Mouse (Mus musculus): ENCODE data around the gene Baiap2l1. TPM values are rescaled to one million over a fixed set of nuclear protein-coding genes. Genes with fewer than 3 reads are reported as not detected.

The Baiap2l1 gene
- total and polyA plus RNA-seq, 3 experiments, result 0.11 TPM; not detected in 2

GRCm38 (mm10) chr5:144253212-144253611, 104.7 kb downstream of the Baiap2l1 start:
- Histone ChIP-seq H3K9me3 (replicated peaks) (peaks cover 6% of the 10 kb centered on the region), H3K27me3 (ENCODE audit: insufficient read depth, low read length) (no peaks in the 10 kb centered on the region), H3K4me3 (ENCODE audit: low read depth, low read length) (no peak overlapping the region), H3K36me3 (replicated peaks) (peaks cover 22% of the 10 kb centered on the region), H3K4me1 (ENCODE audit: insufficient read depth, low read depth, low read length) (peaks cover 37% of the 10 kb centered on the region)
- DNase-seq (ENCODE audit: low spot score), result no peak
- ATAC-seq (ENCODE audit: extremely low read depth, insufficient number of reproducible peaks, low FRiP score, poor library complexity, severe bottlenecking), result no peak
- TF ChIP-seq GATA2 (IDR thresholded peaks at IDR 0.05; ENCODE audit: borderline replicate concordance, low read depth, low read length) (no peak), CTCF (IDR thresholded peaks at IDR 0.05; ENCODE audit: low read depth, low read length) (no peak), GATA1 (IDR thresholded peaks at IDR 0.05; ENCODE audit: borderline replicate concordance, low read length) (no peak), POLR2AphosphoS5 (IDR thresholded peaks at IDR 0.05; ENCODE audit: insufficient replicate concordance, low read depth, low read length) (no peak), TAL1 (conservative IDR thresholded peaks at IDR 0.05; ENCODE audit: low read depth, low read length) (no peak)

GRCm38 (mm10) chr5:144251876-144252577, 105.9 kb downstream of the Baiap2l1 start:
- no peak for ATAC-seq (ENCODE audit: extremely low read depth, insufficient number of reproducible peaks, low FRiP score, poor library complexity, severe bottlenecking)
- H3K4me1 ChIP-seq (ENCODE audit: insufficient read depth, low read depth, low read length), result peaks cover 34% of the 10 kb centered on the region

GRCm38 (mm10) chr5:144249871-144250270, 108.0 kb downstream of the Baiap2l1 start:
- peaks cover 6% of the 10 kb centered on the region for H3K36me3 ChIP-seq (replicated peaks)
- DNase-seq (ENCODE audit: low spot score) (no peak), ATAC-seq (ENCODE audit: extremely low read depth, insufficient number of reproducible peaks, low FRiP score, poor library complexity, severe bottlenecking) (no peak)
- no peak overlapping the region for H3K4me3 ChIP-seq (ENCODE audit: low read depth, low read length)
- no peaks in the 10 kb centered on the region for H3K27me3 ChIP-seq (ENCODE audit: insufficient read depth, low read length)
- H3K4me1 ChIP-seq (ENCODE audit: insufficient read depth, low read depth, low read length), result peaks cover 22% of the 10 kb centered on the region
- TF ChIP-seq TAL1 (conservative IDR thresholded peaks at IDR 0.05; ENCODE audit: low read depth, low read length) (no peak), GATA2 (IDR thresholded peaks at IDR 0.05; ENCODE audit: borderline replicate concordance, low read depth, low read length) (no peak), CTCF (IDR thresholded peaks at IDR 0.05; ENCODE audit: low read depth, low read length) (no peak), GATA1 (IDR thresholded peaks at IDR 0.05; ENCODE audit: borderline replicate concordance, low read length) (no peak), POLR2AphosphoS5 (IDR thresholded peaks at IDR 0.05; ENCODE audit: insufficient replicate concordance, low read depth, low read length) (no peak)
- H3K9me3 ChIP-seq (replicated peaks), result peaks cover 6% of the 10 kb centered on the region

More at GRCm38 (mm10) chr5:144251876-144252577, 105.9 kb downstream of the Baiap2l1 start:
- Histone ChIP-seq H3K9me3 (replicated peaks) (peaks cover 6% of the 10 kb centered on the region), H3K4me3 (ENCODE audit: low read depth, low read length) (no peak overlapping the region), H3K27me3 (ENCODE audit: insufficient read depth, low read length) (no peaks in the 10 kb centered on the region), H3K36me3 (replicated peaks) (peaks cover 10% of the 10 kb centered on the region)
- TF ChIP-seq CTCF (IDR thresholded peaks at IDR 0.05; ENCODE audit: low read depth, low read length) (no peak), GATA2 (IDR thresholded peaks at IDR 0.05; ENCODE audit: borderline replicate concordance, low read depth, low read length) (no peak), POLR2AphosphoS5 (IDR thresholded peaks at IDR 0.05; ENCODE audit: insufficient replicate concordance, low read depth, low read length) (no peak), GATA1 (IDR thresholded peaks at IDR 0.05; ENCODE audit: borderline replicate concordance, low read length) (no peak), TAL1 (conservative IDR thresholded peaks at IDR 0.05; ENCODE audit: low read depth, low read length) (no peak)
- DNase-seq (ENCODE audit: low spot score), result no peak

- peaks cover 6% of the 10 kb centered on the region for H3K9me3 ChIP-seq (replicated peaks)
- peaks cover 3% of the 10 kb centered on the region for H3K36me3 ChIP-seq (replicated peaks)
- peaks cover 11% of the 10 kb centered on the region for H3K4me1 ChIP-seq (ENCODE audit: insufficient read depth, low read depth, low read length)
- no peak for TF ChIP-seq GATA1 (IDR thresholded peaks at IDR 0.05; ENCODE audit: borderline replicate concordance, low read length)
- no peak for TF ChIP-seq CTCF (IDR thresholded peaks at IDR 0.05; ENCODE audit: low read depth, low read length)
- TF ChIP-seq GATA2 (IDR thresholded peaks at IDR 0.05; ENCODE audit: borderline replicate concordance, low read depth, low read length), result no peak
- TF ChIP-seq TAL1 (conservative IDR thresholded peaks at IDR 0.05; ENCODE audit: low read depth, low read length), result no peak
- no peak for TF ChIP-seq POLR2AphosphoS5 (IDR thresholded peaks at IDR 0.05; ENCODE audit: insufficient replicate concordance, low read depth, low read length)
- no peak overlapping the region for H3K4me3 ChIP-seq (ENCODE audit: low read depth, low read length)
- ATAC-seq (ENCODE audit: extremely low read depth, insufficient number of reproducible peaks, low FRiP score, poor library complexity, severe bottlenecking), result no peak; the same call in 1 of the 2 replicates
- DNase-seq (ENCODE audit: low spot score), result no peak
- no peaks in the 10 kb centered on the region for H3K27me3 ChIP-seq (ENCODE audit: insufficient read depth, low read length)
Measured at GRCm38 (mm10) chr5:144247906-144248585, 109.9 kb downstream of the Baiap2l1 start.

DNA sequence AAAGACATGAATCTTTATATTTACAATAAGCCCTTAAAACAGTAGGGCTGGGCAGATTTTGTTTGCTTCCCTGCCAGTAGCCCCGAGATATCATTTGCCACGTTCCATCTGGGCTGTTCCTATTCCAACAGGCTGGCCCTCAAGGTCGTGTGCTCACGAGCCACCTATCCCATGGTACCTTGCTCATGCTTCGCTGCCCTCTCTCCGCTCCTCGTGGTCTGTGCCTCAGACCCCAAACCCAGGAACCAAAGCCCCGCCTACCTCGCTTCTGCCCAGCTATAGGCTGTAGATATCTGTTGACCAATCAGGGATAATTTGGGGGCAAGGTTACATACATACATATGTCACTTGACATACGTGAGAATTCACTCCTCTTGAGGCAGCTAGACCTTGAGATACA, 110.6 kb downstream of the Baiap2l1 start:
- H3K36me3 ChIP-seq (replicated peaks), result no peaks in the 10 kb centered on the region
- no peak for TF ChIP-seq POLR2AphosphoS5 (IDR thresholded peaks at IDR 0.05; ENCODE audit: insufficient replicate concordance, low read depth, low read length)
- TF ChIP-seq GATA1 (IDR thresholded peaks at IDR 0.05; ENCODE audit: borderline replicate concordance, low read length), result no peak
- no peak for TF ChIP-seq GATA2 (IDR thresholded peaks at IDR 0.05; ENCODE audit: borderline replicate concordance, low read depth, low read length)
- TF ChIP-seq CTCF (IDR thresholded peaks at IDR 0.05; ENCODE audit: low read depth, low read length), result no peak
- TF ChIP-seq TAL1 (conservative IDR thresholded peaks at IDR 0.05; ENCODE audit: low read depth, low read length), result no peak
- no peak overlapping the region for H3K4me3 ChIP-seq (ENCODE audit: low read depth, low read length)
- H3K9me3 ChIP-seq (replicated peaks), result peaks cover 6% of the 10 kb centered on the region
- ATAC-seq (ENCODE audit: extremely low read depth, insufficient number of reproducible peaks, low FRiP score, poor library complexity, severe bottlenecking), result no peak
- no peak for DNase-seq (ENCODE audit: low spot score)
- H3K27me3 ChIP-seq (ENCODE audit: insufficient read depth, low read length), result no peaks in the 10 kb centered on the region
- peaks cover 11% of the 10 kb centered on the region for H3K4me1 ChIP-seq (ENCODE audit: insufficient read depth, low read depth, low read length)

DNA sequence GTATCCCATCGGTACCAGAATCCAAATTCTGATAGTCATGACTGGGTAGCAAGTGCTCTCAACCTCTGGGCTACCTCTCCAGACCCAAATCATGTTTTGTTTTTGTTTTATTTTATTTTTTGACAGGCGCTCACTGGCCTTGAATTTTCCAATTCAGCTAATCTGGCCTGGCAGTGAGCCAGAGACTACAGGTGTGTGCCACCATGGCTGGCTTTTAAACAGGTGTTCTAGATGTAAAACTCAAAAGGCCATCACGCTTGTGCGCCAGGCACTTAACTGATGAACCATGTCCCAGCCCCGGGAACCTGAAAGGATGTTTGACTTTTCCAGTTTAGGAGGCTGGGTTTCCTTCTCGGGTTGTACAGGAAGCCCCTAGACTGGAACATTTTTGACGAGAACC, 111.2 kb downstream of the Baiap2l1 start:
- Histone ChIP-seq H3K4me3 (ENCODE audit: low read depth, low read length) (no peak overlapping the region), H3K9me3 (replicated peaks) (peaks cover 6% of the 10 kb centered on the region), H3K4me1 (ENCODE audit: insufficient read depth, low read depth, low read length) (peaks cover 11% of the 10 kb centered on the region), H3K27me3 (ENCODE audit: insufficient read depth, low read length) (no peaks in the 10 kb centered on the region), H3K36me3 (replicated peaks) (no peaks in the 10 kb centered on the region)
- ATAC-seq (ENCODE audit: extremely low read depth, insufficient number of reproducible peaks, low FRiP score, poor library complexity, severe bottlenecking) (no peak), DNase-seq (ENCODE audit: low spot score) (no peak)
- TF ChIP-seq GATA2 (IDR thresholded peaks at IDR 0.05; ENCODE audit: borderline replicate concordance, low read depth, low read length) (no peak), GATA1 (IDR thresholded peaks at IDR 0.05; ENCODE audit: borderline replicate concordance, low read length) (no peak), POLR2AphosphoS5 (IDR thresholded peaks at IDR 0.05; ENCODE audit: insufficient replicate concordance, low read depth, low read length) (no peak), TAL1 (conservative IDR thresholded peaks at IDR 0.05; ENCODE audit: low read depth, low read length) (no peak), CTCF (IDR thresholded peaks at IDR 0.05; ENCODE audit: low read depth, low read length) (no peak)
